Mouse (Mus musculus) stomach, postnatal 0 days (tissue): ENCODE results near the gene Spdye4b. TPM values are rescaled to one million over a fixed set of nuclear protein-coding genes. Genes with fewer than 3 reads are reported as not detected.

ENCODE experiments used
- ATAC-seq: fragments of 200-750 bp; cut with Nextera tagmentation; 2 replicates; pipeline ENCODE4 v1.8.0; 2017; ENCODE audit not compliant: low FRiP score, low TSS enrichment
- DNase-seq: peaks from one replicate; pipeline ENCODE4 v3.0.0-alpha.2; 2016; ENCODE audit warnings: low spot score
- H3K27ac ChIP-seq: fragments of 300-500 bp; sonication (generic); replicated peaks from 2 replicates; pipeline ENCODE4 v1.5.1; 2014; ENCODE audit warnings: mild to moderate bottlenecking, control low read depth
- H3K27me3 ChIP-seq: fragments of 300-500 bp; sonication (generic); 2 replicates; pipeline ENCODE4 v1.6.1; 2014; ENCODE audit warnings: low read length; ENCODE audit not compliant: control insufficient read depth, insufficient read depth
- H3K36me3 ChIP-seq: fragments of 300-500 bp; sonication (generic); 2 replicates; pipeline ENCODE4 v1.6.1; 2014; ENCODE audit warnings: low read length, mixed read lengths; ENCODE audit not compliant: control insufficient read depth, insufficient read depth
- H3K4me1 ChIP-seq: fragments of 300-500 bp; sonication (generic); replicated peaks from 2 replicates; pipeline ENCODE4 v1.6.1; 2014; ENCODE audit warnings: antibody characterized with exemption; ENCODE audit not compliant: control insufficient read depth, insufficient read depth
- H3K4me2 ChIP-seq: fragments of 300-500 bp; sonication (generic); replicated peaks from 2 replicates; pipeline ENCODE4 v1.6.1; 2014; ENCODE audit warnings: low read depth, mild to moderate bottlenecking, control low read depth, moderate library complexity
- H3K4me3 ChIP-seq: fragments of 300-500 bp; sonication (generic); 2 replicates; pipeline ENCODE4 v1.5.1; 2014; ENCODE audit warnings: low read depth, low read length, control low read depth
- H3K9ac ChIP-seq: fragments of 300-500 bp; sonication (generic); 2 replicates; pipeline ENCODE4 v1.6.1; 2014; ENCODE audit warnings: mild to moderate bottlenecking, low read length, control low read depth, mixed read lengths
- H3K9me3 ChIP-seq: fragments of 300-500 bp; sonication (generic); 2 replicates; pipeline ENCODE4 v1.6.1; 2016; ENCODE audit warnings: low read length; ENCODE audit not compliant: control insufficient read depth
- CTCF ChIP-seq: IDR thresholded peaks from 2 replicates; pipeline ENCODE4 v1.5.1; 2016; ENCODE audit warnings: antibody characterized with exemption, low read depth, mild to moderate bottlenecking, moderate library complexity
- EP300 ChIP-seq: optimal IDR thresholded peaks from 2 replicates; pipeline ENCODE3; 2016; ENCODE audit warnings: antibody characterized with exemption
- WGBS: fragments of 180-500 bp; shearing (Covaris S2); extraction: QIAGEN DNeasy Blood & Tissue Kit; methylation state at CpG from one replicate; pipeline ENCODE4 v1.1.7; 2014; 5-methylcytosine and 5-hydroxymethylcytosine counted together
- polyA plus RNA-seq: library from polyadenylated mRNA; unstranded; fragments of >200 nt; fragmentation: Nextera tagmentation; extraction: Ambion mirVana; gene quantifications from 2 replicates; pipeline ENCODE4 v1.2.1, GENCODE M21; 2015

Spdye4b gene
- polyA plus RNA-seq, 1 experiment from 2014 or later: not detected

DNA sequence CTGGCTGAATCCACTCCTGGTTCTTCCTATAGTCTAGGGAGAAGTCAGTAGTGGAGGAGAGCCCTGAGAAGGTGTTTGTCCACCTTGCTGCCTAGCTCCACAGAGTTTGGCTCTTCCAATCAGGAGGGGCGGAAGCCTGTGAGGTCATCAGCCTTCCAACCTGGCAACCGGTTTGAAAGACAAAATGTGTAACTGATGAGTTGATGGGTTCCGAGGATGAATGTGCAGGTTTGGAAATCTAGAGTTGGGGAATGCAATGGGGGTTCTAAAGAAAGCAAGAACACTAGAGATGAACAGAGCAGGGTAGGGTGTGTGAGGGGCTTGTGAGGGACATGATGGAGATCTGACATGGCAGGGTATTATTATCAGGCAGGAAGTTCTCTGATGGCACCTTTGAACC, 46.0 kb downstream of the Spdye4b start, which contains the start of gene Spdye4a:
TSS of gene Spdye4a (minus strand) at position 101 of the 400 bp plus-strand sequence.
- Histone ChIP-seq H3K36me3 (no peaks in the 10 kb centered on the region), H3K9ac (no peak within 1 kb of the TSS), H3K4me1 (no peaks in the 10 kb centered on the region), H3K4me3 (no peak within 1 kb of the TSS), H3K4me2 (no peak within 1 kb of the TSS), H3K9me3 (0 out of 2 replicates have a peak, but pooled peaks cover 2% of the 10 kb centered on the region), H3K27ac (no peak within 1 kb of the TSS), H3K27me3 (no peaks in the 10 kb centered on the region)
- no peak for TF ChIP-seq CTCF
- no peak for TF ChIP-seq EP300
- ATAC-seq: no peak
- no peak for DNase-seq
- WGBS: 85% methylated on average over 3 of the region's 3 CpGs

DNA sequence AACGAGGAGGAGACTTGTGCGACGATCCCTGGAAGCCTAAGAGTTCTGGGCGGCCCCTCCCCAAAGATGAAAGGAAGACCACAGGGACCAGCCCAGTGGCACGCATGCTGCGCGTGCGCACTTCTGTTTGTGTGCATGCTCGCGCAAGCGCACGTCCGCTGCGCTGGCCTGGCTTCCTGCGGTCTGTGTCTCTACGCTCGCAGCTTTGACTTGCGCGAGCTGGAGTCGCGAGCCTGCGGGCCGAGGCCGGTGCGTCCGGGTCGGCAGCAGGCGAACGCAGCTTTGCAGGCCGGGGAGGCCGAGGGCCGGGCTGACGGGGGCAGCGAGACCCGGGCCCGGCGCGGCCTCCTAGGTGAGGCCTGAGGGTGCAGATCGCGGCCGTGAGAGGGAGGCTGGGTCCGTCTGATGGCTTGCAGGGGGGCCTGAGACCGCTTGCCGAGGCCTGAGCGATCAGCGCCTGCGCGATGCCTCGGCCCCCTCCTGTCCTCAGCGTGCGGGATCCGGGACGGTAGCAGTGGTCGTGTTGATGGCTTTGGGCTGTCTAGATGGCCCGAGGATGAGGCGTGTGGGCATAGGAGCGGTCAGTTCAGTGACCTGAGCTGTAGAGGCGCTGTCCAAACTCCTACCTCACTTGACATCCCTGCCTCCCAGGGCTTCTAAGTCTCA, 54.3 kb downstream of the Spdye4b start, which contains the start of gene Zfp12:
TSS of gene Zfp12 (plus strand) at position 136 of the 666 bp plus-strand sequence.
- Histone ChIP-seq H3K27me3 (no peaks in the 10 kb centered on the region), H3K9ac (peak within 1 kb of the TSS; percentile 77), H3K4me2 (peak within 1 kb of the TSS; percentile 78), H3K27ac (peak within 1 kb of the TSS; percentile 92), H3K4me3 (peak within 1 kb of the TSS; percentile 67), H3K36me3 (peaks cover 1% of the 10 kb centered on the region; the same call in 1 of the 2 replicates), H3K4me1 (no peaks in the 10 kb centered on the region), H3K9me3 (no peaks in the 10 kb centered on the region)
- peak; percentile 96 for ATAC-seq
- DNase-seq: peak; percentile 92
- TF ChIP-seq EP300: no peak
- peak; percentile 51; the same call in 1 of the 2 replicates for TF ChIP-seq CTCF
- under 1% methylated on average over 58 of the region's 58 CpGs for WGBS

DNA sequence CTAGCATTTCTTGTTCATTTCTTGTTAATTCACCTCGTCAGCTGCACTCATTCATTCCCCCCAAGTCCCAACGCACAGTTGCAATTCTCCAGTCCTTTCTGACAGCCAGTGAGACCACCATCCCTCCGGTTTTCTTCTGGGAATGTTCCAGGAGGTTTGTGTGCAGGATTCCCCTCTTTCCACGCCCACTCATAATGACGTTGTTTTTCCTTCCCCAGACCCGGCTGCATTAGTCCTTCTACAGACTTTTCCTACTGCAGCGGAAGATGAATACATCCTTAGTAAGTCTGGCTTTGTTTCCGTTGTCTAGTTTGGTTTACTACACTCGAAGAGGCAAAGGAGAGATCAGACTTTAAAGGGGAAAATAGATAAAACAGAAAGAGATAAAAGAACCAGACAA, 55.2 kb downstream of the Spdye4b start:
- no peak for TF ChIP-seq EP300
- no peak for TF ChIP-seq CTCF
- 32% methylated on average over 9 of the region's 9 CpGs for WGBS
- no peak overlapping the region for H3K27ac ChIP-seq

DNA sequence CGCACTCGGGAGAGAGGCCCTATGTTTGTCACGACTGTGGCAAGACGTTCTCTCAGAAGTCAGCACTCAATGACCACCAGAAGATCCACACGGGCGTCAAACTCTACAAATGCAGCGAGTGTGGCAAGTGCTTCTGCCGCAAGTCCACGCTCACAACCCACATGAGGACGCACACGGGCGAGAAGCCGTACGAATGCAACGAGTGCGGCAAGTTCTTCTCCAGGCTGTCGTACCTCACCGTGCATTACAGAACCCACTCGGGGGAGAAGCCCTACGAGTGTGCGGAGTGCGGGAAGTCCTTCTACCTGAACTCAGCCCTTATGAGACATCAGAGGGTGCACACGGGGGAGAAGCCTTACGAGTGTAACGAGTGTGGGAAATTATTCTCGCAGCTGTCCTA, 64.1 kb downstream of the Spdye4b start:
- Histone ChIP-seq H3K27ac (no peak overlapping the region), H3K27me3 (no peaks in the 10 kb centered on the region), H3K4me1 (no peaks in the 10 kb centered on the region), H3K9ac (no peak overlapping the region), H3K9me3 (no peaks in the 10 kb centered on the region), H3K36me3 (peaks cover 37% of the 10 kb centered on the region), H3K4me2 (no peak overlapping the region), H3K4me3 (no peak overlapping the region)
- WGBS: 96% methylated on average over 26 of the region's 26 CpGs
- ATAC-seq (no peak), DNase-seq (no peak)
- TF ChIP-seq EP300 (no peak), CTCF (no peak)

More for the DNA sequence above, 55.2 kb downstream of the Spdye4b start:
- Histone ChIP-seq H3K4me2 (peak overlapping the region; percentile 78), H3K4me3 (peak overlapping the region; percentile 67), H3K9ac (peak overlapping the region; percentile 77), H3K27me3 (no peaks in the 10 kb centered on the region), H3K9me3 (no peaks in the 10 kb centered on the region), H3K36me3 (peaks cover 4% of the 10 kb centered on the region; the same call in 1 of the 2 replicates), H3K4me1 (no peaks in the 10 kb centered on the region)
- DNase-seq (no peak), ATAC-seq (no peak)

DNA sequence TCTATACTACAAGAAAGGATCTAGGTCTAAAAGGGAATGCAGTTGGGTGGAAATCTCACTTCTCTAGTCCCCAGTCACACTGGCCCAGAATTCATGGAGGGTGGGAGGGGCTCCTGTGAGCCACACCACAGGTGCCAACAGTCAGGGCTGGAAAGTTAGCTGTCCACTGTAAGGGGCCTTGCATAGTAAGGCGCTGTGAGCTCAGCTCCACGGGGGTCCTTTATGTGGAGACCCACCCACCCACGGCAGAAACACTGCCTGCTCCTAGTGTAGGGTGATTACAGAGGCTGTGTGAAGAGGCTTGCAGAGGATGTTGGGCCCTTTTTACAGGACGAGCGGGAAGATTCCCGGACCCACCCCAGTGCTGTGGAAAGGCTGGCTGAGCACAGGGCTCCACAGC, 71.2 kb downstream of the Spdye4b start:
- Histone ChIP-seq H3K4me2 (no peak overlapping the region), H3K36me3 (peaks cover 12% of the 10 kb centered on the region), H3K27ac (no peak overlapping the region), H3K27me3 (peaks cover 14% of the 10 kb centered on the region), H3K4me1 (no peaks in the 10 kb centered on the region), H3K9ac (no peak overlapping the region), H3K9me3 (peaks cover 5% of the 10 kb centered on the region), H3K4me3 (no peak overlapping the region)
- DNase-seq (no peak), ATAC-seq (no peak)
- TF ChIP-seq CTCF (no peak), EP300 (no peak)
- WGBS: 80% methylated on average over 6 of the region's 6 CpGs

DNA sequence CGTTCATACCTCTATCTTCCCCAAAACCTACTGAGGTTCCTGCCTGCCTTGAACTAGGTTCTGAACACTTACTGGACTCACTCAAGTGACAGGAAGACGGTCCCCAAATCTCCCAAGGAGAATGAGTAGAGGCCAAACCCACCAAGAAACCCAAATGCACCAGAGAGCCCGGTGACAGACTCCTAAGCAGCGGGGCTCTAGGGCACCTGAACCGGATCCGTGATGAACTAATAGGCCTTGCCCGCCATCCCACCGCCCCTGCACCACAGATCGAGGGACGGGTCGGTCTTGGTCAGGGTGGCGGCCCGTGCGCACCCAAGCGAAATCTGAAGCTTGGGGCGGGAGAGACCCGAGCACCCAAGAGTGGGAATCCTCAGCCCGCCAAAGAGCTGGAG, 72.0 kb downstream of the Spdye4b start:
- H3K27me3 ChIP-seq: peaks cover 14% of the 10 kb centered on the region

More for the DNA sequence above, 72.0 kb downstream of the Spdye4b start:
- TF ChIP-seq EP300: no peak
- no peak for TF ChIP-seq CTCF
- 69% methylated on average over 17 of the region's 18 CpGs for WGBS
- Histone ChIP-seq H3K4me2 (no peak overlapping the region), H3K4me3 (no peak overlapping the region), H3K4me1 (no peaks in the 10 kb centered on the region), H3K9ac (no peak overlapping the region), H3K27ac (no peak overlapping the region), H3K9me3 (peaks cover 5% of the 10 kb centered on the region), H3K36me3 (peaks cover 12% of the 10 kb centered on the region)
- no peak for ATAC-seq
- DNase-seq: no peak
